Mouse (Mus musculus) lung, postnatal 25 days (tissue): Measurements from ENCODE around the gene Cdc42bpa.

Experiments
- DNase-seq: peaks from one replicate; pipeline ENCODE4 v3.0.0; 2022; ENCODE audit warnings: low spot score

The Cdc42bpa gene

DNA sequence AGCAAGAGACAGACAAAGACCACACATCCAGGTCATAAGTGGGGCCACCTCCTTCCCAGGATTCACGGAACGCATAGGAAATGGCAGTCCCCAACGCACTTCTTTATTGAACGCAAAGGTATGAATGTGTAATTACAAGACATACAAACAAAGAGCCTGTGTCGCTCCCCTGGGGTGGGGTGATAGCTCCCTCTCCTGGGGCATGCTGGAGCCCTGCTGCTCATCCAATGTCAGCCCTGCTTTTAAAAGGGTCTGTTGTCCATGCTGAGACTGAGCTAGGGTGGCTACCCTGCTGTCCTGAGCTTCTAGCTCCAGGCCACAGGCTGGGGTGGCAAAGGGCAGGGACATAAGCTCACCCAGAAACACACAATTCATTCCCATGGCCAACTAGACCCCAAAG lies 206.3 kb downstream of the Cdc42bpa start:
- DNase-seq, result no peak

DNA sequence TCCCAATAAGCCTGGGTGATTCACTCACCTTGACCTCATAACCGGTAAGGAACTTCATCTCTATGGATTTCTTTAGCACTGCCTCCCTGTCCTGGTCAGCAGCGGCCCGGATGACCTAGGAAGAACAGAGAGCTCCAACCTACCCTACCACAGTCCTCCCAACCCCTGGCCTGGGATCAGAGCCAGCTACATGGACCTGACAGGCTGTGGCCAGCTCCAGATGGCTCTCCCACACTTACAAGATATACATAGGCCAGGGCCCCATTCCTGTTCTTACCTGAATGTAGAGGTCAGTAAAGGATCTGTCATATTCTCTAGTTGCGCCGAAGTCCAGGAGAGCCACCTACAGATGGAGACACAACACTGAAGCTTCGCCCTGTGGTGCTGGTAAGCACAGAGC lies 208.0 kb downstream of the Cdc42bpa start:
- no peak for DNase-seq

DNA sequence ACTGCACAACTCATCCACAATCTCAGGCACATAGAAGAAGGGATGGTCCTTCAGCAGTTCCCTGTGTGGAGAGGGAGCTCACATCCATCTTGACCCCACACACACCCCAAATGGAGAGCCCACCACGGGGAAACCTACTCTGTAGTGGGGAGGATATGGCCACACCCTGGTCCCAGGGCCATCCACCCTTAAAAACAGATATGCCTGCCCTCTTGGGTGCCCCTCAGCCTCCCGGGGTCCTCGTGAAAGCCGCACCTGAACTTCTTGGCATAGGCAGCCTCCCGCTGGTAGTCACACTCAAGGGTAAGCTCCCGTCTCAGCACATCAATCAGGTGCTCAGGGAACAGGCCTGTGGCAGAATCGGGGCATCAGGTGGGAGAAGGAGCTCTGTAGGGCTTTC lies 208.9 kb downstream of the Cdc42bpa start:
- no peak for DNase-seq

DNA sequence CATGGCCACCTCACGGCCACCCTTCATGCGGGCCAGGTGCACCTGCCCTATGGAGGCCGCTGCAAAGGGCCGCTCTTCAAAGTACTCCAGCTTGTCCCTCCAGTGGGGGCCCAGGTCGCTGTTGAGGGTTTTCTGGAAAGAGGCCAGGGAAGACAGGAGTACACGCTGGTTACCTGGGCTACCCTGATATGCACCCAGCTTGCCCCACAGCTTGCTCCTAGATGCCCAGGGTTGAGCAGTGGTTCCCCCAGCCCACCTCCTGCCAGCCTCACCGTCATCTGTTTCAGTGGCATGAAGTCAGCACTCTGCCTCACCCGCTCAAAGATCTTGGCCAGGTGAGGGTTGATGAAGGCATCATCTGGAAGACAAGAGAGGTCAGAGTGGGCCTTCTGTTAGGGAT lies 209.8 kb downstream of the Cdc42bpa start:
- no peak for DNase-seq

DNA sequence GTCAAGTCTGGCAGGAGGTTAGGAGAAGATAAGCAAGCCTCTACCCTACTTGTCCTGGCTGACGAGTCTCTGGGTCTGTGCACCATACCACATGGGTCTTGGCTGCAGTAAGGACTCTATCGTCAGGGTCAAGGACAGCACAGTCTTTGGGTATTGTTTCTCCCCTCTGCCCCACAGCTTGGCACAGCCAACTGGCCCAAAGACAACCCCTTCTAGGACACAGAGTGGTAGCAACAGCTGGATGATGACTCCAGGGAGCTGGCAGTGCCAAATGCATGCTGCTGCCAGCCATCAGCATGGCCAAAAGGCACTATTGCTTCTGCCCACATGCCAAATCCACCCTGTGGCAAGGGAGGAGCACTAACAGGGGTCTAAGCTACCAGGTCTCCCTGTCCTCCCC lies 211.6 kb downstream of the Cdc42bpa start:
- no peak for DNase-seq

DNA sequence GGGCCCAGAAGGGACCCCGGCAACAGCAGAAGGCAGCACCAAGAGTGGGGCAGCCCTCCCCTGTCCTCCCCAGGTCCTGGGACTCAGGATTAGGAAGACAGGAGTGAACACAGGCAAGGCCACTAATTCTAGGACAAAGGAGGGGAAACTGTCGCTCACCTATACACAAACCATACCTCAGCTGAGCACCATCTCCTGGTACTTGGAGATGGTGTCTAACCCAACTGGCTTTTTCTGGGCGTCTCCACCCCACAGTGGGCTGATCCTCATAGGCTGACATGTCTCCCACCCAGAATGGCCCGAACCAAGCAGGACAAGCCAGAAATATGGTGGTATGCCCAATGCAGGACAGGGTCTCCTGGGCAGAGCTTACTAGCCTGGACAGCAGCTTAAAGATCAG lies 212.3 kb downstream of the Cdc42bpa start:
- no peak for DNase-seq

DNA sequence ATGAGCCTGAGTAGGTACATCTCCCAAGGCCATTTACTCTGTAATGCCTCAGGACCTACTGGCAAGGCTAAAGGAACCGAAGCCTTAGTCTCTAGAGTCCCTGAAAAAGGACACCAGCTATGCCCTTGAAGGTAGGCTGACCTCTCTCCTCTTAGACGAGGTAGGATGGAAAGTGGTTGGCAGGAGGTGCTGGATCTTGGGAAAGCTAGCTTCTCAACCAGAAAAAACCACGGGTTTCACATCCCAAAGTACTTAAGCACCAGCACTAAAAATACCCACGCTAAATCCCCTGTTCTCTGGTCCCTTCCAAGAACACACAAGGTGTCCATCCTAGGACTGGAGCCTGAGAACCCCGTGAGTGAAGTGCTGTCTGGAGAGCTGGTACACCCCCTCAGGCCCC lies 212.7 kb downstream of the Cdc42bpa start:
- DNase-seq, result no peak

DNA sequence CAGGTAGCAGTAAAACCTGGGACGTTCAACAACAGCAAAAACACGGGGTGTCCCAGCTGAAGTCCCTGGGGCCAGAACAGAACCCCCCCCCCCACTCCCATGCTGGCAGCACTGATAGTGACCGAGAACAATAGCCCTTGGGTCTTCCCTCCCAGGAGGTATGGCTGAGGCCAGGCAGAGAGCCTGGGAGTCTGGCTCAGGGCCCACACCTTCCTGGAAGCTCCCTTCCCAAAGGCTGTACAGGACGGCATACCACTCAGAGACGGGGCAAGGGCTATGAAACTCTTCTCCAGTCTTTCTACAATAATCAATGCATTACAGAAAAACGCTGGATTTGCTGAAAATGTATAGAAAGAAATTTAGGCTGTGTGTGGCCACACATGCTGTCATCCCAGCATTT lies 214.4 kb downstream of the Cdc42bpa start:
- DNase-seq, result no peak

DNA sequence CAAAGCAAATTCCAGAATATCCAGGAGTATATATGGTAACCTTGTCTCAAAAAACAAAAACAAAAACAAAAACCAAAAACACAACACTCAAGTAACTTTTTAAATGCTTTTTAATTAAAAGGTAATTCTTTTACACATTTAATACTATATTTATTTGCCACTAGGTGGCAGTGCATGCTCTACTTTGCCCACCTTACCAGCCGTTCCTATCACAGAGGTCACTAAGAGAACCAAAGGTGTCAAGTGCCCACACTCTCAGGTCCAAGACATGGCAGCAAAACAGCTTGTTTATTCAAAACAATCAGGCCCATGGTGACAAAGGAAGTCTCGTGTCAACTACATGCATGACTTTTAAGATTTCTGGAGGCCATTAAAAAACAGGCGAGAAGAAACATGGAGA lies 214.9 kb downstream of the Cdc42bpa start:
- peak; percentile 33 for DNase-seq

DNA sequence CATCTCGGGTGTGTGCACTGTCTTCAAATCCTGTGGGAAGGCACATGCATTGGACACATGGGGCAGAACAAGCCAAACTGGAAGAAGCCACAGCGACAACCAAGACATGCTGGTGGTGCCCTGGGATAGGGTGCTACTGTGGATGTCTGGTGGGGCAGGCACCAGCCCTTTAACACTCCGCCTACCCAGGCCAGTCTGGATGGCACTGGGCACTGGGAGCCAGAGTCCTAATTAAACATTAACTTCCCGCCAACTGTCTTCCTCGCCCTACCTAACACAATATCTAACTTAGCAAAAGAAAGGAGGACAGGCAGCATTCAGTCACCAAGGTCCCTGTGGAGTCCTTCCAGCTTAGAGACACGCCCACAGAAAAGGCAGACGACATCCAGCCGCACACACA lies 215.4 kb downstream of the Cdc42bpa start:
- DNase-seq, result no peak

DNA sequence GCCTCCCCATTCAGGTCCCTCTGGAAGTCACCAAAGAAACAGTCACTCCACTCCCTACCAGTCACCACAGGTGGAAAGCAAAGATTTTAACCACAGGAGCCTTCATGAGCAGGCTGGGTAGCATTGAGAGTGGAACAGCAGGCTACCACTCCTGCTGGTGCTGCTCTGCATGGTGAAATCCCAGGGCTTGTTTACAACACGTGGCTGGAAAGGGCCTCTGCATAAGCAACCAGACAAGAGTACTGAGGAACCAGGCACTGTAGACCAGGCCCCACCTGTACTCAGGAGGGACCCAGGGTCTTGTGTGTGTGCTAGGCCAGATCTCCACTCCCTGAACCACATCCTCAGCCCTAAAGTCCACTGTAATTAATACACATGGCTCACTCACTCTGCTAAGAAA lies 216.5 kb downstream of the Cdc42bpa start:
- no peak for DNase-seq

DNA sequence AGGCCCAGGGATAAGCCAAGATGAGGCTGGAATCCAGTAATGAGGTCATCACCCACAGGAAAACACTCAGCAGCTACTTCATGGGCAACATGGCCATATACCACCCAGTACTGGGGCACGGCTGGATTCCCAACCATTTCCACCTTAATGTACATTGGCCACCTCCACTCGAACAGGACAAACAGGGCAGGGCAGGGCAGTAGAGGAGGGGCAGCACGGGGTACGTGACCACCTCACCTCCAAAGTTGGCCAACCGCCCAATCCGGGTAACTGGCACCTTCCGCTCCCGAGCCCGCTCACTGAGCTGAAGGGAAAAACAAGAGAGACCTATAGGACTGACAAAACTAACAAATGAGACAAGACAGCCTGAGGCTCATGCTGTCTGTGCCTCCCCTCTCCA lies 218.1 kb downstream of the Cdc42bpa start:
- no peak for DNase-seq

DNA sequence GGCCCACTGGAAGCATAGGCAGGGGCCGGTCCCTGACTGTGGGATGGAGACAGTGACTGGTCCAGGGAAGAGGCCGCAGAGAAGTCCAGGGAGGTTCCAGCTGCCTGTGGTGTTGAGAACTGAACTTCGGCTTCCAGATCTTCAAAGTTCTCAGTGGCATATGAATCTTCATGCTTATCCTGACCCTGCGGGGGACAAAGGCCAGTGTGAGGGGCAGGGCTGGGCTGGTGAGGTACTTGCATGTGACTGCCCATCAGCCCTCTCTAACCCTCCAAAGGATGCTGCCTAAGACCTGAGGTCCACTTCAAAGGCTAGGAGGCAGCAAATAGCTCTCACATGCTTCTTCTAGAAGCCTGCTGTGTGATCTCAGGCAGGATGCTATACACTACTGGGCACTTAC lies 218.8 kb downstream of the Cdc42bpa start:
- DNase-seq, result no peak

DNA sequence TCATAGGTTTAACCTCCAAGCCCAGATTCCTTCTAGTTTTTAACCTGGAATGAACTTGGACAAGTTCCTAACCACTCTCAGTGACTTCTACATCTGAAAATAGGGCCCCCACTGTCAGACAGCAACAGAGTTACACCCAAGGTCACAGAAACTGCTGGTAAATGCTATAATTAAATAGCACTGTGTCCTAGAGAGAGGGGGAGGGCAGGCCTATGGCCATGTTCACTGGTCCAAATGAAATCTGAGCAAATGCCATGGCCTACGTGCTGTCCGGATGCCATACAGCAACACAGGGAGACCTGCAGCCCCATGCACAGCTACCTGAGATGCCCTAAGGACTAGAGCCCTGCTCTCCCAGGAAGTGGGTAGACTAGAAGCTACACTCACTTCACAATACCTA lies 219.6 kb downstream of the Cdc42bpa start:
- DNase-seq, result no peak

DNA sequence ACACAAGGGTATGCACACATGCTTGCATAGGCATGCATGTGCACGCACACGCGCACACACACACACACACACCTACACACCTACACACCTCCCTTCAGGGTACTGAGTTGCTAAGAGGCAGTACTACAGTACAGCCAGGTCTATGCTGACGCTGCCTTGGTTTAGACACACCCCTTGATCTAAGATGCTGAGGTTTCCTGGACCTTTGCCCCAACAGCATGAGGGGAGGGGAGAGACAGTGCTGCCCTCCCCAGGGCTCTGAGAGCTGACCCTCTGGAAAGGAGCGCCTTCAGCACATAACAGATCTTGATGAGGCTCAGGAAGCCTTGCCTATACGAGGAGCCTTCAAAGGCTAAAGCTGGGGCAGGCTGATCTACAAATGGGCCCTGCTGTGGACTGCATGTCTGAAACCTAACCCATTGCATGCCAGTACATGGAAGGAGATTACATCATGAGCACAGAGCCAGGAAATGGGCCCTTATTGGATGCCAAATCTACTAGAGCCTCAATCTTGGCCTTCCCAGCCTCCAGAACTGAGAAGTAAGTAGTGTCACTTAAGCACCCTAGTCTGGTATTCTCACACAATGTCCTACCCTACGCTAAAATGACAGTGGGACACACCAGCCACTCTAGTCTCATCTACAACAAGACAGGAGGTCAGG lies 221.2 kb downstream of the Cdc42bpa start:
- no peak for DNase-seq

DNA sequence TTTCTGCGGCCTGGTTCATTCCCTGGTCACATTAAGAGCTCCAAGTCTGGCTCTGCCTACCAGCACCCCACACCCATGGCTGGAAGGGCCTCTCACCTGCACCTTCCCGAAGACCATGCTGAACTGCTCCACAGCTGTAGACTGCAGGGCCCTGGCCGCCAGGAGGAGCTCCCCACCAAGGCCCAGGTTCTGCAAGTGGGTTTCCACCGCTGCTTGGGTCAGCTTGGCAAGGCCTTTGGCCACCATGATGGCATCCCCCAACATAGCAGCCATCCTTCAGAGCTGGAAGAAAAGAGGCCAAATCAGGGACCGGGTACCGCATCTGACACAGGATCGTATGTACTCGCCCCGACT lies 221.7 kb downstream of the Cdc42bpa start:
- no peak for DNase-seq

DNA sequence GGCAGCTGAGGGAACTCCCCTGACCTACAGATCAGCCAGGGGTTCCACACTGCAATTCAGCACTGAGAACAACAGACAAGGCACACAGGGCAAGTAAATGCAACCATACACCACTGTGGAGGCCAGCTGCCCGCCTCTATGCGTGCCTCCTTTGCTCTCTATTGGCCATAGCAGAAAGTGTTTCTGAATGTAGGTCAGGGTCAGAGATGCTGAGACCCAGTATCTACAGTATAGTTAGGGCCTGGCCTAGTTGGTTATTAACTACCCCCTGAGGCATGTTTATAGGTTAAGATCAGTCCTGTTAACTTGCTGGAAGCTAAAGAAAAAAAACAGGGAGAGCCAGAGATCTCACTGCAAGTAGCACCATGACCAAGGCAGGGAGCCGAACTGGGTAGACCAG lies 222.5 kb downstream of the Cdc42bpa start:
- DNase-seq, result no peak

DNA sequence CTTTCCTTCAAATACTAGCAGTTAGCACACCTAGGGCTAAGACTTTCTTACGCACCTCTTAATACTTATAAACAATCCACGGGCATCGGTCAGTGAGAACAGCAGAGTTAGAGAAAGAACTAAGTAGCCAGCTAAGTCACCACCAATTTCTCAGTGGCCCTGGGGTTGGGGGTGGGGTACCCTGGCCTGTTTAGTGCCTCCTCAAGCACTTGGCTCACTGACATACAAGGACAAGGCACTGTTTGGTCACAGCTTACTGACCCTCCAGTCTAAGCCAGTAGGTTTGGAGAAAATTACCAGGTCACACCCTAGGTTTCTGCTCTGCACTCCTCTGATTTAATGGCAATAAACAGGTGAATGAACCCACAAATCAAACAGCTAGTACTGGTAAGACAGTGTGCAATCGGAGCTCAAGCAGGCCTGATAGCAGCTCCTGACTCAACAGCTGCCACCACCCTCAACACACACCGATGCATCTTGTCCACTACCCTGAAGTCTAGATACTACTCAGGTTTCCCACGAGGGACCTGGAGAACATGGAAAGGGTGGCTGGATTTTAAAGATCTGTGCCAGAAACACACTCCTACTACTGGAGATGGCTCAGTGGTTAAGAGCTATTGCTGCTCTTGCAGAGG lies 223.4 kb downstream of the Cdc42bpa start:
- no peak for DNase-seq

DNA sequence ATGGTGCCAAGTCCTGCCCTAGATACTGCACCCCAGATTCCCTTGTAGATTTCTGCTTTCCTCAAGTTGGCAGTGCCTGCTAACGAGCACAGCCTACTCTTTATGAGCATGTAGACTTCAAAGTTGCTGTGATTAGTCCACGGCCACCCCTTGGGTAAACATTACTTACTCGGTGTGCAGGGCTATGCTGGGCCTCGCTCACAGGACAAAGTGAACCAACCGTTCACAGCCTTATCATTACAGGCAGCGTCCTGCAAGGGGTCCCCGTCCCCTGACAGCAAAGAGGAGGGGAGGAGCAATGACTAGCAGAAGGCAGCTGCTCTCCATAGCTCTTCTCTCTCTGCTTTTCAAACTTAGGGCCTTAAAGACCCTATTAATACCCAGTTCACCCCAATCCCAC lies 224.5 kb downstream of the Cdc42bpa start:
- no peak for DNase-seq

DNA sequence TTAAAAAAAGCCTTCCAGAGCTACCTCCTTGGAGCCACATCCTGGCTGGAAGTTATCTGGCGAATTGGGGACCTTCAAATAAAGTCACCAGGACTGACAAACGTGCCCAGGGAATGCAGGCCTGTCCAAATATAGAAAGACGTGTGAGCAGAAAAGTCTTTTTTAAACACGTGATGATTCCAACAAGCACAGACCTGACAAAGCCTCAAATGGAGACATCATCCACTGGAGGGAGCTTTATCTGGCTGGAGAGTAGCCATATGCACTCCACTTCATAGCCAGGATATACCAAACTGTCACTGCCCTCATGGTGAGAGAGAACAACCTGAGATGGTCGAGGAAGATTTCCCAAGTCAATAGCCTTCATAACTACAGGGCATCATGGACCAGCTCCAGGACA lies 225.6 kb downstream of the Cdc42bpa start:
- DNase-seq, result no peak

DNA sequence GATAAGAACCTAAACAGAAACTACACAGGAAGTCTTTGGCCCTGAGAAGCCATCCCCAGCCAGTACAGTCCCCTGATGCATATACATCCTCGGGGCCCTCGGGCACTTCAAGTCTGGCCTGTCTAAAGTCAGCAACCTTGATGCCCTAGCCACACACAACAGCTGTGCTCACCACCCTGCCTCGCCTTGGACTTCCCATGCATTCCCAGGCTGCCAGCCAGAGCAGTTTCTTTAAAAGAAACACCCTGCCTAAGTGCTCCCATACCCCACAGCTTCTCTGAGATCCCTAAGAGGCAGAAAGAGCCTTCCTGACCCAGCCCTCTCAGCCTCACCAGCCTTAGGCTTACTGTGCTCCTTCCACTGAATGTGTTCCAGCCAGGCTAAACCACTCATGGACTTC lies 226.1 kb downstream of the Cdc42bpa start:
- DNase-seq, result no peak

DNA sequence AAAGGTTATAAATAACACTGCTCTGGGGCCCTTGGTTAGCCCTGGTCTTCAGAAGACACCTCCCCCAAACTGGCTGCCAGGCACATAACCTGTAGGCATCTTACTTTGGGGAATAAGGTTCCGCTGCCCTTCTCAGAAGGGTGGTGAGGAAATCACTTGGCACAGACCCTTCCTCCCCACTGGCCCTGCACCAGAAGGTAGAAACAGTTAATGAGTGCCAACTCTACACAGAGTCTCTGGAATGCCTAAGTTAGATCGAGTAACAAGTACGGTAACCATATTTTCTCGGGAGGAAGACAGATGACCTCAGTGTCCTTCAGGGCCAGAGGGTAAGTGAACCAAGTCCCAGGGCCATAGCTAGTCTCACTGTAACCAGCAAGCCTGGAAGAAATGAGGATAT lies 228.7 kb downstream of the Cdc42bpa start:
- DNase-seq, result no peak

DNA sequence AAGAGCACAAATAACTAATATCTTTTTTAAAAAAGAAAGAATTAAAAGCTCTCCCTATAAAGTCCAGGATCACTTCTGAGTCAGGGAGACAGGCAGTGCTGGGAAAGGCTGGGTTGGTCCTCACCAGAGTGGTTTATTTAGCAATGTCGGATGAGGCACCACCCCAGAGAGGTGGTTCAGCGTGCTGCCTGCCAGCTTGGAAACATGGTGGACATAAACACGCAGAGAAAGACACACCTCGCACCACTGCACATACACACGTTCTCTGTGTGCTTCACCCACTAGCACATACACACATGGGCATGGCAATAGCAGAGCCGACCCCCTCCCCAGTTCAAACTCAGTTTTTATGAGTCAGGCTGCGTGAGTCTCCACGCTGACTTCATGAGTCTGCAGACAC lies 230.8 kb downstream of the Cdc42bpa start:
- no peak for DNase-seq

DNA sequence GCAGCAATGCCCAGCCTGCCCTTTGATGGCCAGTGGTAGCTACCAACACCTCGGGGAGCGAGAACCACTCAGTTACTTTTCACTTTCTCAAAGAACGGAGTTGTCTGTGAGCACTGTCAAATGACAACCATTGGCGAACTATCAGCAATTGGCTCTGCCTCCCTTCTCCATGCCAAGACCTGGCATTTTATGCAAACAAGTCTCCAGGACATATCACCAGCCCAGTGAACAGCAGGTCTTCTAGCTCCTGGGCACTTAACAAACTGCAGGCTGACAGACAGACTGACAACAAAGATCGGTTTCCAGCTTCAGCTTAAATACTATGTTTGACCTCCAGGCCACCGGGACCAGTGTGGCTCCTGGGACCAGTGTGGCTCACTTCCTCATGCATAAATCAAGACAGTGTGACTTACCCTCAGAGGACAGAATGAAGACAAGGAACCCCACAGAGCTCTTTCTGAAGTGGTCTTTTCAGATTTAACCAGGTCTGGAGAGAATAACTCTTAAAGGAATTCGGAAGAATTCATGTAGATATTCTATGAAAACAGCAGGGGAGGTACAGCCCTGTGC lies 231.5 kb downstream of the Cdc42bpa start:
- no peak for DNase-seq
